Mouse (Mus musculus) heart, postnatal 36 days (tissue): ENCODE results near the gene Susd4. TPM values are rescaled to one million over a fixed set of nuclear protein-coding genes. Genes with fewer than 3 reads are reported as not detected.

Experiments
- DNase-seq, 2 experiments: peaks; one replicate each; pipeline ENCODE4 v3.0.0; 2021 to 2022
- intact Hi-C: fragments of 180-260 bp; cut with DNase I; formaldehyde crosslinking; loops from one replicate; pipeline ENCODE4 v1.15.1; 2025
- total RNA-seq, 2 experiments: library from RNA; stranded (reverse); gene quantifications; 2 replicates each; pipeline ENCODE4 v1.2.3; 2021

Gene Susd4
- total RNA-seq, 2 experiments from 2014 or later = 0.39 to 0.41 TPM

- DNase-seq = no peak
- intact Hi-C loops = loop anchor here (5.0 kb wide), 1 partner anchor 48 kb away; no protein-coding TSS in a partner anchor
Measured at GRCm38 (mm10) chr1:182909596-182909995, 145.9 kb downstream of the Susd4 start.

GRCm38 (mm10) chr1:182912591-182912990, 148.9 kb downstream of the Susd4 start:
- intact Hi-C loops = no loop called here
- DNase-seq = no peak

- intact Hi-C loops = no loop called here
- DNase-seq = no peak
Measured at GRCm38 (mm10) chr1:182914121-182914908, 150.7 kb downstream of the Susd4 start.

GRCm38 (mm10) chr1:182916166-182916565, 152.5 kb downstream of the Susd4 start:
- no peak for DNase-seq
- intact Hi-C loops = no loop called here

- DNase-seq = no peak
- intact Hi-C loops = no loop called here
Measured at GRCm38 (mm10) chr1:182918718-182919346, 155.2 kb downstream of the Susd4 start.

- DNase-seq = no peak
- intact Hi-C loops = no loop called here
Measured at GRCm38 (mm10) chr1:182922824-182923223, 159.2 kb downstream of the Susd4 start.

GRCm38 (mm10) chr1:182926465-182926864, 162.8 kb downstream of the Susd4 start:
- intact Hi-C loops = no loop called here
- DNase-seq = no peak

- no peak for DNase-seq
Measured at GRCm38 (mm10) chr1:182927878-182928851, 164.5 kb downstream of the Susd4 start.

GRCm38 (mm10) chr1:182935469-182935868, 171.8 kb downstream of the Susd4 start:
- intact Hi-C loops = no loop called here

More at GRCm38 (mm10) chr1:182927878-182928851, 164.5 kb downstream of the Susd4 start:
- intact Hi-C loops = no loop called here

GRCm38 (mm10) chr1:182937486-182938120, 173.9 kb downstream of the Susd4 start:
- no peak for DNase-seq
- intact Hi-C loops = no loop called here

More at GRCm38 (mm10) chr1:182935469-182935868, 171.8 kb downstream of the Susd4 start:
- DNase-seq = no peak

GRCm38 (mm10) chr1:182941921-182942320, 178.3 kb downstream of the Susd4 start:
- intact Hi-C loops = no loop called here
- DNase-seq = no peak

- no peak for DNase-seq
- intact Hi-C loops = no loop called here
Measured at GRCm38 (mm10) chr1:182943911-182944310, 180.3 kb downstream of the Susd4 start.

GRCm38 (mm10) chr1:182944638-182945037, 181.0 kb downstream of the Susd4 start:
- intact Hi-C loops = no loop called here
- no peak for DNase-seq

- intact Hi-C loops = no loop called here
- DNase-seq = no peak
Measured at GRCm38 (mm10) chr1:182945561-182945960, 181.9 kb downstream of the Susd4 start.

Other genes with a start within 250 kb of the Susd4 start
- gene Capn2, start 246.3 kb upstream of the Susd4 start, total RNA-seq = 10 to 100 TPM; 58.7 to 79.0 TPM
- not detected for gene Capn8, start 198.9 kb upstream of the Susd4 start, total RNA-seq
- not detected for gene Ccdc185, start 14.7 kb upstream of the Susd4 start, total RNA-seq
- gene Tlr5, start 190.9 kb downstream of the Susd4 start, total RNA-seq = 1 to 10 TPM; 1.4 TPM